Mouse (Mus musculus): ENCODE measurements around the gene Brpf1. TPM values are rescaled to one million over a fixed set of nuclear protein-coding genes. Genes with fewer than 3 reads are reported as not detected.
"Not testable (repeated sequence)": the region's sequence is repeated elsewhere in the genome, so short reads cannot be mapped to it uniquely, and the experiment has no call there.

The Brpf1 gene
- total RNA-seq, 2 experiments from 2014 or later: 26.4 to 28.9 TPM

DNA sequence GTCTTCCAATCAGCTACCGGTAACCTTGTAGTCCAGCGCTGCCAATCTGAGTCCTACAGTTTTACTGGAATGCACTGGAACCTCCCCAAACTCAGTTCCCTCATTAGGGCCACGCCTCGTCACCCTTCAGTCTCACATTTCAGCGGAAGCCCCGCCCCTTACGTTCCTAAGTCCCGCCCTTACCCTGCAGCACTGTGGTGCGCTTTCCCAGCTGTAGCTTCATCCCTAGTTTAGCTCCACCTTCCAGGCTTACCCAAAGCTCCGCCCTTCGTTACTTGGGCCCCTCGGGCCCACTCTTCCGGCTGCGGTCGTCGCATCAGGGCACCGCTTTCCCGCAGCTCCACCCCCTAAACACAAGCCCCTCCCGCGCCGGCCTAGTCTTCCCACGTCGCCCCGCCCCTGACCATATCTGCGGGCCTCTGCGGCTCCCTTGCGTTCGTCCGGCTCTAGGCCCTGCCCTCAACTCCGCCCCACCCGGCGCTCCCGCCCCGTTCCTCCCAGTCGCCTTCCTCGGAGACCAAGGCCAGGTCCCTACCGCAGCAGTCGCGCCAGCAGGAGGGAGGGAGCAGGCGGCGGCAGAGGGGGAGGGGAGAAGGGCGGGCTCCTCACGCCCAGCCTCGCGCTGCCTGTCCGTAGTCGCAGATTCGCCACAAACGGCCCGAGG is 483 bp upstream of the Brpf1 start:
- DNase-seq (ENCODE audit: low spot score in 2 of 2): peak; percentile 98 to 99

DNA sequence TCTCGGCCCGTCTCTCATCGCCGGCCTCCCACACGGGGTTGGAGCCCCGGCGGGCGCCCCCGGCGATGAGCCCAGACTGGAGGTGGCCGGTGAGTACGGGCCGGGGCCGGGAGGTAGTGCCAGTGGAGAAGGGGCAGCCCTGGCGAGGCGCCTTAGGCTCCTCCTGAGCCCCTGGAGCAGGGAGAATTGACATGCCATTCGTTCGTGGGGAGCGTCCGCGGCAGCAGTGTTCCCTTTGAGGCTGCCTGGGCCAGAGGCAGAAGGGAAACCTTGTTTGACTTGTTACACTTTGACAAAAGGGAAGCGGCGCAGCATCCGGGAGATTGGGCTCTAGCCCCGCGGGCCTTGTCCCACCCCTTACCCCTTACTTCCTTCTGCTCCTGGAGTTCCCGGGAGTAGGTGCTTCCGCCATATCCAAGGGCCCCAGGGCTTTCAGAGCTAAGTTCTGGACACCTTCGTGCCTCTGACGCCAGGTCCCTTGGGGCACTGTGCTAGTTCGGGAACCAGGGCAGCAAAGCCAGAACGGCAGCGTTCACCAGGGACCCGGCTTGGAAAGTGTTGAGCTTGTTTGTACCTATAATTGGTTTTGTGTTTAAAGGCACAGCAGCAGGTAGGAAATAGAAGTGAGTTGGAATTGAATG is 664 bp downstream of the Brpf1 start:
- peak; percentile 36 to 44 for DNase-seq (ENCODE audit: low spot score in 2 of 2)

DNA sequence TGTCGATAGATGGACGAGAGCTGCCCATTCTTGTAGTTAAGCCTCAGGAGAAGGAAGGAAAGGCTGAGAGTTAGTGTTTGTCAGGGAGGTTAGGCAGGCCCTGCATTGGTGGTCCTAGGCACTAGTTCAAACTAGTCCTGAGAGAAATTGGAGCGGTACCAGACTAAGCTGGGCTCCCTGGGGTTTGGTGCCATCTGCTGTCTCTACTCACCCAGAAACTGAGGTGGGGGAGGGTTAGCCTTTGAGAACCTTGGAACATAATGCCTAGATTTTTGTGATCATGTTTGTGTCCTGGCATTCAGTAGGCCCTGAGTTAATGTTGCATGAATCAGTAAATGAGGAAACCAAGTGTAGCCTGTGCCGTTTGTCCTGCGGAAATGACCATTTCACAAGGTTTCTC is 1.2 kb downstream of the Brpf1 start:
- DNase-seq (ENCODE audit: low spot score in 2 of 2): peak; percentile 30 to 77

DNA sequence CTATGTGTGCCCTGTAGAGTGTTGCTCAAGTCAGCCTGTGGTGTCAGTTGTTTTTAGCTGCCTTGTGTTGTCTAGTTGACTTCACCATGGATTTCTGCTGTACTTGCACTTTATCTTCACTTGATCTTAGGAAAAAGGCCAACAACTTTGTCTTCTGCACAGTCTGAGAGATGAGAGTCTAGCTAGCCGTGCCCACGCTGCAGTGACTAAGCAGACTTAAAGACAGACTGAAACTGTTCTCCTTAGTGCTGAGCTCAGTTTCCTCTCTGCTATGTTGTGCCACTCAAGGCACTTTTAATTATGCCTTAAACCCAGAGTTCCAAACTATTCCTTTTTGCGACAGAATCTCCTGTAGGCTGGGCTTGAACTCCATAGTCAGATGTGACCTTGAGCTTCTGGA is 9.0 kb downstream of the Brpf1 start:
- DNase-seq (ENCODE audit: low spot score in 2 of 2): no peak

GRCm38 (mm10) chr6:113326533-113327315 is 19.8 kb downstream of the Brpf1 start, which contains the start of gene Ogg1:
Gene Ogg1 (plus strand): TSS chr6:113326972.
- peak; percentile 96 to 99 for DNase-seq (ENCODE audit: low spot score in 2 of 2)

DNA sequence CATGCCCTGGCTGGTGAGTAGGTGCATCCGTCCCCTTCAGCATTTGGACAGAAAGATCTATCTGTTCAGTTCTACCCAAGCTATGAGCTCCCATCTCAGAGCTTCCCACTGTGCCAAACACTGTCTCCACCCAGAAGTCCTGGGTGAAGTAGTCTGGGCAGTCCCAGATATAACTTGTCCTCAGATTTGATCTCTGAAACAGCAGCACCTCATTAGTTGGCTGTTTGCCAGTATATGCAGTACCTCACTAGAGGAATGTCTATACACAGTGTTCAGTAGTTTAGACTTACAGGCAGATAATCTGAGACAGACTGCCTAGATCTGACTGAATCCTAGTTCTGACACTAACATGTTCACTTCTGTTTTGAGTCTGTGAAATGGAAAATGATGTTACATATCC is 22.5 kb downstream of the Brpf1 start:
- DNase-seq (ENCODE audit: low spot score in 2 of 2): no peak

DNA sequence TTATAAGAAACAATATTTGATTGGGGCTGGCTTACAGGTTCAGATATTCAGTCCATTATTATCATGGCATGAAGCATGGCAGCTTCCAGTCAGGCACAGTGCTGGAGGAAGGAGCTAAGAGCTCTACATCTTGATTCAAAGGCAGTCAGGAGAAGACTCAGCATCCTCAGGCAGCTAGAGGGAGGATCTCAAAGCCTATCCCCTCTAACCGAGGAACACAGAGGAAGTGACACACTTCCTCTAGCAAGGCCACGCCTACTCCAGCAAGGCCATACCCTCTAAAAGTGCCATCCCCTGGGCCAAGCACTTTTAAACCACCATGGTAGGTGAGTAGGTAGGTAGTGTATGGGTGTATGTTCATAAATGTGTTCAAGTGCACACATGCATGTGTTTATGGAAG is 23.6 kb downstream of the Brpf1 start:
- DNase-seq (ENCODE audit: low spot score in 2 of 2): no peak

DNA sequence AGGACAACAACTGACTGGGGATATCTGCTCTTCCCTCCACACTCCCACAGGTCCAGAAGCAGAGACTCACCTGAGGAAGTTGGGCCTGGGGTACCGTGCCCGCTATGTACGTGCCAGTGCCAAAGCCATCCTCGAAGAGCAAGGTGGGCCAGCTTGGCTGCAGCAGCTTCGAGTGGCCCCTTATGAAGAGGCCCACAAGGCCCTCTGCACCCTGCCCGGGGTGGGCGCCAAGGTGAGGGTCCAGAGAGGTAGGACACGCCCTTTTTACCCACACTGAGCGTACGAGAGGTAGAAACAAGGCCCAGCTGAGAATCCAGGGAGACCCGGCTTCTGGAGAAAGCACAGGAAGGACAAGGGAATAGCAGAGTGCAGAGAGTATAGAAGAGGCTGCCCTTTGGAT is 24.8 kb downstream of the Brpf1 start:
- DNase-seq (ENCODE audit: low spot score in 2 of 2): no peak

- DNase-seq (ENCODE audit: low spot score in 2 of 2): not testable (repeated sequence)
Measured at GRCm38 (mm10) chr6:113332734-113333133, 25.8 kb downstream of the Brpf1 start.

DNA sequence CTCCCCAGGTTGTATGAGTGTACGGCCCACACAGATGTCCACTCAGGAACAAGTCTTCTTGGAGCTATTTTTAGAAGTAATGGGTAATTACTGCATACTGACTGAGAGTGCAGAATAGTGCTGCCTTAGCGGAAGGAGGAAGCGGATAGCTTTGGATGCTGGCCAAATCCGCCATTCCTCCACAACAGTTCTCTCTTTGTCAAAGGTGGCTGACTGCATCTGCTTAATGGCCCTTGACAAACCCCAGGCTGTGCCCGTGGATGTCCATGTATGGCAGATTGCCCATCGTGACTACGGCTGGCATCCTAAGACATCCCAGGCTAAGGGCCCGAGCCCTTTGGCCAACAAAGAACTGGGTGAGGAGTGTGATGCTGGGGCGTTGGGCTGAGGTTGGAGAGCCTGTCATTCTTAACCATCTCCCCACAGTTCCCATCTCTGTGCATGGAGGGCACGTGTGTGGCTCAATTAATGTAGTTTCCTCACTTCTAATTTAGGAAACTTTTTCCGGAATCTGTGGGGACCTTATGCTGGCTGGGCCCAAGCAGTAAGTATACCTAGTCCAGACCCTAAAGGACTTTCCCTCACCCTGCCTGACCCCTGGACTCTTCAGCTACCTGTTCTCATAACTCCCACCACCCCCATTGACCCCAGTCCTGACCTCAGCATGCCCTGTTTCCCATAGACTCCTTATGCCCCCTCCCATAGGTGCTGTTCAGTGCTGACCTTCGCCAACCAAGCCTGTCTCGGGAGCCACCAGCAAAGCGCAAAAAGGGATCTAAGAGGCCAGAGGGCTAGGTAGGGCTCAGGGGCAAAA is 26.4 kb downstream of the Brpf1 start:
- DNase-seq (ENCODE audit: low spot score in 2 of 2): peak in 1 of 2 experiments; percentile 65

- DNase-seq (ENCODE audit: low spot score in 2 of 2): no peak
Measured at GRCm38 (mm10) chr6:113334216-113334615, 27.3 kb downstream of the Brpf1 start.

DNA sequence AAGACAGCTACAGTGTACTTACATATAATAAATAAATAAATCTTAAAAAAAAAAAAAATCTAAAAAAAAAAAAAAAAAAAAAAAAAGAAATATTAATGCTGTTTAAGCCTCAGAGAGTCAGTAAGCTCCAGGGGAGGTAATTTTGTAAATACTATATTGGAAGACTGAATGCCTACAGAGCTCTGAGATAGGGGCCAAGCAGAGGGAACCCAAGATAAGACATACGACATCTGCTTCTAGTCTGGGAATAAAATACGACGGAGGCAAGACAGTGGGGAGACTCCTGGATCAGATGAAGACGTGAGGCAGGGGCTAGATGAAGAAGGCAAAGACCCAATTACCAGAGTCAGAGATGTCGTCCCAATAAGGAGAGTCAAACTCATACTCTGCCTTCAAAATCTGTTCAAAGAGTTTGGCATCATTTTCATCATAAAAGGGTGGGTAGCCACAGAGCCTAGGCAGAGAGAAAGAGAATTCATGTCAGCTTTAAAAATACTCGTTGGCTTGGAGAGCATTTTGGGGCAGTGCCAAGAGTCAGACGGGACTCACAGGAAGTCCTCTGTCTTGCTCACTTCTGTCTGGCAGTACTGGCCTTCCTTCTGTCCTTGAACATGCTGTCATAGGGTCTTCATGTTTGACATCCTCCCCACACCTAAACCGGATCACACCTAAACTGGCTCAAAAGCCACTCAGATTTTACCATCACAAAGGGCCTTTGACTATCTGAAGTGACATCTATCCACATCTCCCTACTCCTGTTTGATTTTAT is 30.1 kb downstream of the Brpf1 start:
- DNase-seq (ENCODE audit: low spot score in 2 of 2): no peak

- no peak for DNase-seq (ENCODE audit: low spot score in 2 of 2)
Measured at GRCm38 (mm10) chr6:113341574-113341973, 34.6 kb downstream of the Brpf1 start.

GRCm38 (mm10) chr6:113342297-113342696 is 35.4 kb downstream of the Brpf1 start:
- DNase-seq (ENCODE audit: low spot score in 2 of 2): no peak

DNA sequence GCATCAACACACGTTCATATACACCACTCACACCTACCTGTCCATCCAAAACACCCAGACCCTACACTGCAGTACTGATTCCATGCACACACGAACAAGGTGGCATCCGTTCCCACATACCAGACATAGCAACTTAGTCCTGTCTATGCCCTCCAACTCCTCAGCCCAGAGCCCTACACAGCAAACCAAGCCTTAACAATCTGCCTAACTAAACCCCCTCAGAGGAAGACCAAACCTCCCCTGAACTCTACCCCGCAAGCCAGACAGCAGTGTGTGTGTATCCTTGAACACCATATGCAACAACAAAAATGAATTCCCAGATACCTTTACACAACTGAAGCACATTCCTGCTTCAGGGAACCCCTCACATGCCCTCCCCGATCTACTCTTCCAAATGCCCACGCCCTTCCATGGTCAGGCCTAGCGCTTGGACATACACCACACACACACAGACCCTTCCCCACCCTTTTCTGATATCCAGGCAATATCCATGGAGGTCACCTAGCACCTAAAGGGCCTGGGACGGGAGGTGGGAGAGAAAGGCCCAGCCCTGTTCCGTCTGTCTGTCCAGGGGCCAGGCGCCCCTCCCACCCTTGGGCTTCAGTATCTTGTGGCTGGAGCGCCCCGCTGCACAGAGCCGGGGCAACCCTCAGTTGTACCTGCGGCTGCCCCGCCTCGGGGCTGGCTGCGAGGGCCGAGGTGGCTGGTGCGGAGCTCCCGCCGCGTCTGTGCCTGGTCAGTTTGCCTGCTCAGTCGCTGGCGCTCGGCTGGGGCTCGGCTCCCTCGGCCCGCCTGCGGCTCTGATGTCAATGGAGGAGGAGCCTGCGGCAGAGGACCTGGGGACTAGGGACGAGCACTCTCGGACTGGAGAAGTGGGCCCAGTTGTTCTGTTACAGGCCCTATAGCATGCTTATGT is 36.5 kb downstream of the Brpf1 start, which contains the start of gene Camk1:
Gene Camk1 (minus strand): TSS at position 808 of the 916 bp plus-strand sequence.
- peak; percentile 69 to 71 for DNase-seq (ENCODE audit: low spot score in 2 of 2)

DNA sequence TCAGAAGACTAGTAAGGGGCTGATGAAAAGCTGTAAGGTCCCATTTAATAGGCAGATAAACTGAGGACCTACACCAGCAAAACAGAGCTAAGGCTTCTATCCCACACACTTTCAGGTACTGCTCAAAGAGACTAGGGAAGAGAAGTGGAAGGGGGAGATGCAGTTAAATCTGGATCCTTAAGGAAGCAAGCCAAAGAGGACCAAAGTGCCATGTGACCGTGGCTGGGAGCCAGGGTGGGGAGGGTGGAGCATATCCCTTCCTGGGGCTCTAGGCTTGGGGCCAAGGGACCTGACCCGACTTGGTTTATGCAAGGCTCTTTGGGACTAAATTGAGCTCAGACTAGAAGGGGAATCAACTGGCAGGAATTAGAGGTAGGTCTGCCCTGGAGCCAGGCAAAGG is 37.4 kb downstream of the Brpf1 start:
- no peak for DNase-seq (ENCODE audit: low spot score in 2 of 2)

- DNase-seq (ENCODE audit: low spot score in 2 of 2): no peak
Measured at GRCm38 (mm10) chr6:113346897-113347296, 40.0 kb downstream of the Brpf1 start.

DNA sequence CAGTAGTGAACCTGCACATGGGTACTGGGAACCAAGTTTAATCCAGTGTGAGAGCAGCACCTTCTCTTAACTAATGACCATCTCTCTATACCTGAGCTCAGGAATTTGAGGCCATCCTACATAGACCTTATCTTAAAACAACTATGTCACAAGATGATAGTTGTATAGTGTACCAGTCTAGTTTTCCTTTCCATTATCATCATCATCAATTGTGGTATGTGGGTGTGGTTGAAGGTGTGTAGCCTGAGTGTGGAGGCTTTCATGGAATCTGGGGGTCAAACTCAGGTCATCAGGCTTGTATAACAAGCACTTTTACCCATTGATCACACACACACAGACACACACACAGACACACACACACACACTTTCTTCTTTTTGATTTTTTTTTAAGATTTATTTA is 43.6 kb downstream of the Brpf1 start:
- DNase-seq (ENCODE audit: low spot score in 2 of 2): no peak

GRCm38 (mm10) chr6:113351161-113351560 is 44.2 kb downstream of the Brpf1 start:
- no peak for DNase-seq (ENCODE audit: low spot score in 2 of 2)
